Mouse (Mus musculus) midbrain, embryonic 11.5 days (tissue): Measurements from ENCODE around the gene Mef2c. TPM values are rescaled to one million over a fixed set of nuclear protein-coding genes. Genes with fewer than 3 reads are reported as not detected.
A peak's percentile ranks its signal among the peaks of the same experiment; 100 is the strongest.

Experiments
- ATAC-seq: fragments of 200-750 bp; cut with Nextera tagmentation; 2 replicates; pipeline ENCODE4 v1.8.0; 2017; ENCODE audit warnings: moderate TSS enrichment, moderate library complexity; ENCODE audit not compliant: low FRiP score
- DNase-seq: peaks from one replicate; pipeline ENCODE4 v3.0.0; 2015; ENCODE audit warnings: low spot score; ENCODE audit errors: missing footprints
- H3K27ac ChIP-seq: fragments of 300-500 bp; sonication (generic); 2 replicates; pipeline ENCODE4 v1.5.1; 2014; ENCODE audit warnings: low read depth, low read length
- H3K27me3 ChIP-seq: fragments of 300-500 bp; sonication (generic); 2 replicates; pipeline ENCODE4 v1.6.1; 2014; ENCODE audit warnings: mild to moderate bottlenecking, low read length, moderate library complexity, mixed read lengths; ENCODE audit not compliant: control insufficient read depth, insufficient read depth
- H3K36me3 ChIP-seq: fragments of 300-500 bp; sonication (generic); 2 replicates; pipeline ENCODE4 v1.6.1; 2014; ENCODE audit warnings: mild to moderate bottlenecking, low read length, moderate library complexity, mixed read lengths; ENCODE audit not compliant: control insufficient read depth, insufficient read depth
- H3K4me1 ChIP-seq: fragments of 300-500 bp; sonication (generic); 2 replicates; pipeline ENCODE4 v1.6.1; 2014; ENCODE audit warnings: low read length; ENCODE audit not compliant: control insufficient read depth, insufficient read depth
- H3K4me2 ChIP-seq: fragments of 300-500 bp; sonication (generic); 2 replicates; pipeline ENCODE4 v1.6.1; 2014; ENCODE audit warnings: mild to moderate bottlenecking, moderate library complexity
- H3K4me3 ChIP-seq: fragments of 300-500 bp; sonication (generic); 2 replicates; pipeline ENCODE4 v1.5.1; 2014; ENCODE audit warnings: low read depth, low read length
- H3K9ac ChIP-seq: fragments of 300-500 bp; sonication (generic); 2 replicates; pipeline ENCODE4 v1.6.1; 2014; ENCODE audit warnings: low read length
- H3K9me3 ChIP-seq: fragments of 300-500 bp; sonication (generic); 2 replicates; pipeline ENCODE4 v1.6.1; 2016; ENCODE audit warnings: low read length; ENCODE audit not compliant: control insufficient read depth
- WGBS: fragments of 180-500 bp; shearing (Covaris S2); extraction: QIAGEN DNeasy Blood & Tissue Kit; methylation state at CpG from one replicate; pipeline ENCODE4 v1.1.7; 2014; 5-methylcytosine and 5-hydroxymethylcytosine counted together
- polyA plus RNA-seq: library from polyadenylated mRNA; unstranded; fragments of >200 nt; fragmentation: Nextera tagmentation; extraction: Ambion mirVana; gene quantifications from 2 replicates; pipeline ENCODE4 v1.2.1, GENCODE M21; 2014

Mef2c gene
- polyA plus RNA-seq, 1 experiment from 2014 or later = 11.7 TPM

- Histone ChIP-seq H3K4me2 (no peak overlapping the region), H3K27me3 (no peaks in the 10 kb centered on the region), H3K4me1 (peaks cover 6% of the 10 kb centered on the region), H3K9ac (no peak overlapping the region), H3K36me3 (no peaks in the 10 kb centered on the region), H3K4me3 (no peak overlapping the region), H3K9me3 (no peaks in the 10 kb centered on the region), H3K27ac (no peak overlapping the region)
- 69% methylated on average over 4 of the region's 4 CpGs for WGBS
- ATAC-seq = no peak
- peak; percentile 79 for DNase-seq
Measured at GRCm38 (mm10) chr13:83607883-83608581, 104.2 kb downstream of the Mef2c start.

GRCm38 (mm10) chr13:83608851-83609516 lies 105.2 kb downstream of the Mef2c start:
- Histone ChIP-seq H3K4me3 (no peak overlapping the region), H3K27ac (no peak overlapping the region; the same call in 1 of the 2 replicates), H3K27me3 (no peaks in the 10 kb centered on the region), H3K36me3 (no peaks in the 10 kb centered on the region), H3K9me3 (no peaks in the 10 kb centered on the region), H3K4me1 (peaks cover 6% of the 10 kb centered on the region), H3K9ac (no peak overlapping the region), H3K4me2 (no peak overlapping the region)
- WGBS = 77% methylated on average over 3 of the region's 3 CpGs
- ATAC-seq = peak; percentile 64; the same call in 1 of the 2 replicates
- DNase-seq = peak; percentile 74

- Histone ChIP-seq H3K27me3 (no peaks in the 10 kb centered on the region), H3K4me1 (peaks cover 6% of the 10 kb centered on the region), H3K9ac (no peak overlapping the region), H3K36me3 (no peaks in the 10 kb centered on the region), H3K4me2 (no peak overlapping the region), H3K9me3 (no peaks in the 10 kb centered on the region), H3K27ac (no peak overlapping the region), H3K4me3 (no peak overlapping the region)
- DNase-seq = peak; percentile 10
- 73% methylated on average over 3 of the region's 3 CpGs for WGBS
- no peak for ATAC-seq
Measured at GRCm38 (mm10) chr13:83609517-83609878, 105.7 kb downstream of the Mef2c start.

GRCm38 (mm10) chr13:83610124-83610523 lies 106.3 kb downstream of the Mef2c start:
- ATAC-seq = no peak
- Histone ChIP-seq H3K4me2 (no peak overlapping the region), H3K36me3 (no peaks in the 10 kb centered on the region), H3K4me3 (no peak overlapping the region), H3K27me3 (no peaks in the 10 kb centered on the region), H3K9me3 (no peaks in the 10 kb centered on the region), H3K9ac (no peak overlapping the region), H3K4me1 (no peaks in the 10 kb centered on the region), H3K27ac (no peak overlapping the region)
- 88% methylated on average over 8 of the region's 8 CpGs for WGBS
- no peak for DNase-seq

GRCm38 (mm10) chr13:83612195-83612594 lies 108.4 kb downstream of the Mef2c start:
- DNase-seq (peak; percentile 35), ATAC-seq (no peak)

GRCm38 (mm10) chr13:83615875-83616274 lies 112.0 kb downstream of the Mef2c start:
- no peaks in the 10 kb centered on the region for H3K36me3 ChIP-seq
- DNase-seq = no peak
- 87% methylated on average over 3 of the region's 3 CpGs for WGBS
- H3K27me3 ChIP-seq = no peaks in the 10 kb centered on the region
- H3K4me3 ChIP-seq = no peak overlapping the region
- H3K9ac ChIP-seq = no peak overlapping the region
- H3K27ac ChIP-seq = no peak overlapping the region
- H3K9me3 ChIP-seq = no peaks in the 10 kb centered on the region
- H3K4me1 ChIP-seq = no peaks in the 10 kb centered on the region
- no peak overlapping the region for H3K4me2 ChIP-seq
- ATAC-seq = no peak

More at GRCm38 (mm10) chr13:83612195-83612594, 108.4 kb downstream of the Mef2c start:
- Histone ChIP-seq H3K4me2 (no peak overlapping the region), H3K9ac (no peak overlapping the region), H3K27ac (no peak overlapping the region), H3K36me3 (no peaks in the 10 kb centered on the region), H3K4me3 (no peak overlapping the region), H3K4me1 (no peaks in the 10 kb centered on the region), H3K9me3 (no peaks in the 10 kb centered on the region), H3K27me3 (no peaks in the 10 kb centered on the region)
- WGBS = 80% methylated on average over 1 of the region's 1 CpGs

GRCm38 (mm10) chr13:83624651-83625050 lies 120.8 kb downstream of the Mef2c start:
- H3K4me3 ChIP-seq = no peak overlapping the region
- H3K27me3 ChIP-seq = no peaks in the 10 kb centered on the region
- DNase-seq (no peak), ATAC-seq (no peak)
- H3K4me1 ChIP-seq = no peaks in the 10 kb centered on the region
- H3K27ac ChIP-seq = no peak overlapping the region
- no peaks in the 10 kb centered on the region for H3K9me3 ChIP-seq
- WGBS = 88% methylated on average over 4 of the region's 4 CpGs
- no peaks in the 10 kb centered on the region for H3K36me3 ChIP-seq
- H3K4me2 ChIP-seq = no peak overlapping the region
- H3K9ac ChIP-seq = no peak overlapping the region

GRCm38 (mm10) chr13:83627429-83627828 lies 123.6 kb downstream of the Mef2c start:
- ATAC-seq = no peak
- H3K27ac ChIP-seq = no peak overlapping the region

GRCm38 (mm10) chr13:83628139-83628538 lies 124.3 kb downstream of the Mef2c start:
- no peak overlapping the region for H3K27ac ChIP-seq
- ATAC-seq (no peak), DNase-seq (no peak)
- H3K9ac ChIP-seq = no peak overlapping the region
- H3K27me3 ChIP-seq = no peaks in the 10 kb centered on the region
- no peaks in the 10 kb centered on the region for H3K4me1 ChIP-seq
- H3K4me3 ChIP-seq = no peak overlapping the region
- H3K36me3 ChIP-seq = no peaks in the 10 kb centered on the region
- H3K4me2 ChIP-seq = no peak overlapping the region
- no peaks in the 10 kb centered on the region for H3K9me3 ChIP-seq
- 80% methylated on average over 3 of the region's 3 CpGs for whole genome bisulfite sequencing

More at GRCm38 (mm10) chr13:83627429-83627828, 123.6 kb downstream of the Mef2c start:
- no peaks in the 10 kb centered on the region for H3K27me3 ChIP-seq
- no peaks in the 10 kb centered on the region for H3K9me3 ChIP-seq
- H3K4me2 ChIP-seq = no peak overlapping the region
- no peaks in the 10 kb centered on the region for H3K36me3 ChIP-seq
- 88% methylated on average over 4 of the region's 4 CpGs for WGBS
- no peak overlapping the region for H3K4me3 ChIP-seq
- H3K9ac ChIP-seq = no peak overlapping the region
- no peak for DNase-seq
- no peaks in the 10 kb centered on the region for H3K4me1 ChIP-seq
